Mouse (Mus musculus): ENCODE measurements around the gene Olfr90.
A peak's percentile ranks its signal among the peaks of the same experiment; 100 is the strongest.

Olfr90 gene

DNA sequence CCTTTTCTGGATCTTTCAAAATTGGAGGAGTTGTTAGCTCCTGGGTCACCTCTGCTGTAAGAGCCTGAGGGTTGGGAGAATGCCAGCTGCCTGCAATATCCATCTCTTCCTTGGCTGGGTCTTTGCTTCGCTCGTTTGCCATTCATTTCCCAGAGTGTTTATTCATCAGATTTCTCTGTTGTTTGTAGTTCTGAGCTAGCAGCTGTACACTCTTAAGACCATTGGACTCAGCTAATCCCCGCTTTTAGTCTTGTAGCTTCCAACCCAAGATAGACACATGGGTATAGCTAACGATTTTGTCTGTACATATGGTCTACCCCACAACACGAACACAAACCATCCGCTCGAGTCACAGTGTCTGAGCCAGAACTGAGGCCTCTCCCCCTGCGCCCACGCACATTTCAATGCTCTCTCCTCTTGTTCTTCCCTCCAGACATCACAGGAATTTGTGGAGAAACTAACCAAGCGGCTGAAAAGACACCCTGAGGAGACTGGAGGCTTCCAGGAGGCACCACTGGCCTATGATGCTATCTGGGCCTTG lies 26.1 kb downstream of the Olfr90 start:
- no peak for DNase-seq (ENCODE audit: extremely low read depth, low read depth, low spot score)

DNA sequence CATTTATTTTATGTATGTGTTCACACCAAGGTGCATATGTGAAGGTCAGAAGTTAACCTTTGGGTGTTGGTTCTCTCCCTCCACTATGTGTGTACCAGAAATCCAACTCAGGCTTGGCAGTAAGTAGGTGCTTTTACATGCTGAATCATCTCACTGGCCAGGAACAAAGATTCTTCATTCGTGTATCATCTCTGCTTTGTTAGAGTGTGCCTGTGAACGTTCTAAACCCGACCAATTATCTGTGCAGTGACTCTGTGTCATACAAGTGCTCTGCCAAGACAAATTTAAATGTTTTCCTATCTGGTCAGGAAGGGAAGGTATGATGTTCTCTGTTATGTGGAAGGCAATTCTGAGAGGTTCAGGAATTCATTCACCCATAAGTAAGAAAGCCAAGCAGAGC lies 26.9 kb downstream of the Olfr90 start:
- no peak for DNase-seq (ENCODE audit: extremely low read depth, low read depth, low spot score)

DNA sequence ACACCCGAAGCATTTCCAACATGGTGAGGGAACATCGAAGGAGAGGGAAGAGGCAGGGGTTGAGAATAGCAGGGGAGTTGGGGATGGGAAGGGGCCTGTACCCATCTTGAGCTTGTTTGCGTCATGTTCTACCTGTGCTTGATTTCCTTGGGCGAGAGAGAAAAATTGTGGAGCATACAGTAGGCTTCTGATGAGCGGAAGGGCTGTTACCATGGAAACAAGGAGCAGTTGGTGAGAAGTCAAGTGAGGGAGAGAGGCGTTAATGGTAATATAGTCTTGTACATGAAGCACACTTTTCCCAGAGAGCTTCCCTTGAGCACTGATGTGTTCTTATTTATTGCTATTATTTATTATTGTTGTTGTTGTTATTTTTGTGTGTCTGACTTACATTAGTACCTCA lies 31.3 kb downstream of the Olfr90 start:
- no peak for DNase-seq (ENCODE audit: extremely low read depth, low read depth, low spot score)

DNA sequence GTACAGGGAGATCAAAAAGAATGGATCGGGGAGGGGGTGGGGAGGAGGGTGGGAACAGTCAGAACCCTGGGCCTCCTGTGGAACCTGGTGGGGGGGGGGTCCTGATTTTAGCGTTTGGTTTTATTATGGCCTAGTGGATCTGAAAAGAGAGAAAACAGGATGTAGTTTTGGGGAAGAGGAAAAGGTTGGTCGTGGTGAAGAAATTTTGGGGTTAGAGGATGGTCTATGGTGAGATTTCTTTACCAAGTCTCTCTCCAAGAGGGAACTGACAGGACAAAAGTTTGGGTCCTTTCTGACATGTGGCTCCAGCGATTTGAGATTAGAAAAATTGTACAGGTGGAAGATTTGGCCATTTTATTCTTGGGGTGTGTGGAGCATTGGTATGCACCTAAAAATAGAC lies 36.6 kb downstream of the Olfr90 start:
- DNase-seq (ENCODE audit: extremely low read depth, low read depth, low spot score) = no peak

DNA sequence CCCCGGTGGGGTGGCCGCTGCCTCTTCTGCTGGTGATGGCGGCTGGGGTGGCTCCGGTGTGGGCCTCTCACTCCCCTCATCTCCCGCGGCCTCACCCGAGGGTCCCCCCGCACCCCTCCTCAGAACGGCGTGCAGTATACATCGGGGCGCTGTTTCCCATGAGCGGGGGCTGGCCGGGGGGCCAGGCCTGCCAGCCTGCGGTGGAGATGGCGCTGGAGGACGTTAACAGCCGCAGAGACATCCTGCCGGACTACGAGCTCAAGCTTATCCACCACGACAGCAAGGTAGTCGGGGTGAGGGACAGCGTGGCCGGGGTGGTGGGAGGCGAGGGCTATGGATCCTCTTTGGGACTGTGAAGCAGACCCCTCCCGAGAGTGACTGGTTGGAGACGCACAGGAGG lies 37.4 kb downstream of the Olfr90 start:
- no peak for DNase-seq (ENCODE audit: extremely low read depth, low read depth, low spot score)

DNA sequence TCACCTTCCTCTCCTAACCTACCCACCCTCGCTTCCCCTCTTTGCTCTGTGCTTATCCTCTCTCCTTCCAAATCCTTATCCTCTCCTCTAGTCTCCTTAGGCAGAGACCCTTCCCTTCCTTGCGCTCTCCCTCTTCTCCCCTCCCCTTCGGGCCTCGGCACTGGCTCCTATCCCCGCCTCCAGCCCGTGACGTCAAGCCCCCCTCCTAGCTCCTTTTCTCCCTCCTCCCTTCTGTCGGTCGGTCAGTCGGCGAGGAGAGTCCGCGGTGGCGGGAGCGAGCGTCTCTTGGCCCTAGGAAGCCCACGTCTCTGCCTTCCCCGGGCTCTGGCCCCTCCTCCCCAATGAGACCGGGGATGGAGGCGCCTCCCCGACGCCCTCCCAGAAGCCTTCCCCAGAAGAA lies 37.9 kb downstream of the Olfr90 start:
- no peak for DNase-seq (ENCODE audit: extremely low read depth, low read depth, low spot score)

DNA sequence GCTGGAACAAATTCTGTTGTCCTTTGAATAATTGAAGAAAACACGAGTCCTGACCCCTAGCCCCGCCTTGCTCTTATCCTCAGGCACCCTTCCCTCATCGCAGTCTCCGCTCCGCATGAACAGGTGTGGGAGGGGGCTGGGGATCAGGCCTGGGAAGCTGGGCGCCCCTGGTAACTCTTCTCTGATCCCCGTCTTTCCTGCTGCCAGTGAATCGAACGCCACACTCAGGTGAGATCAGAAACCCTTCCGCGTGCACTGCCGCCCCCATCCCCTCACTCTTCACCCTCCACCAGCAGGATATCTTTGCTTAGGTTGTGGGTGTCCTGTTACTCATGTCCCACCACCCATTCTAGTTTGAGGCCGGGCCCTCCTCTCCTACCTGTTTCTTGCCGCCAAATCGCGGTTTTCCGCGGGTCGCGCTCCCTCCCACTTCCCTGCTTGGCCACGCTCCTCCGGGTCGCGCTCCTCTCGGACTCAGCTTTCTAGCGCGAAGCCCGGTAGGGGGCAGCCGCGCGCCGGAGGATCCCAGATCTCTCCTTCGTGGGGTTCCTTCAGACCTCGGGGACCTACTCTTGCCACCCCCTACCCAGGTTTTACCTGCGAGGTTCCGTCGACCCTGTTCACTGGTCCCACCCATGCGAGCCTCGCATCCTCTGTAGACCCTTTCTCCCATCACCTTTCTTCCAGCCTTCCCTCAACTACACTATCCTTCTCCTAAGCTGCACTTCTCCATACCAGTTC lies 38.6 kb downstream of the Olfr90 start:
- DNase-seq (ENCODE audit: extremely low read depth, low read depth, low spot score) = no peak

DNA sequence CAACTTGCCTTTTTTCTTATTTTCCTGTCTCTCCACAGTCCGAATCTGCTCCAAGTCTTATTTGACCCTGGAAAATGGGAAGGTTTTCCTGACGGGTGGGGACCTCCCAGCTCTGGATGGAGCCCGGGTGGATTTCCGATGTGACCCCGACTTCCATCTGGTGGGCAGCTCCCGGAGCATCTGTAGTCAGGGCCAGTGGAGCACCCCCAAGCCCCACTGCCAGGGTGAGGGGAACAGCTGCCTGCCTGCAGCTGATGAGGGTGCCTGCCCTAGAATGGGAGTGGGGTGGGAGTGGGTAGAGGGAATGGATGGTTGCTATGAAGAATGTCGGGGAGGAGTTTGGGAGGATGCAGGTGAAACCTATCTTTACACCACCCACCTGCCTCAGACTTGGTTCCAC lies 39.9 kb downstream of the Olfr90 start:
- no peak for DNase-seq (ENCODE audit: extremely low read depth, low read depth, low spot score)

DNA sequence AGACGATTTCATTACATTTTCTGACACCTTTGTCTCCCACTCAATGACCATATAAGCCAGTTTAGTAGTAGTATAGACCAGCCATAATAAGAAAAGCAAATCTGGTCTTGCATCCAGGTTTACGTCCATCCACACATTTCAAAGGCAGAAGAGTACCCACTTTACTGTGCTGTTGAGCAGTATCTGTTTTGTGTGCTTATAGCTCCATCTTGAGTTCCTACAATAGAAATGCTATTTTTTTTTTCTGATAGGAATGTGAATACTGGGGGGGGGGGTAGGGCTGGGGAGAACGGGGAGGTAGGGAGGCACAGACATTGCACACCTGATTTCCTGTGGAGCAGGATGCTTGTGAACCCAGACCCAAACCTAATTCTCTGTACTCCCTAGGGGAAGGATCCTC lies 40.3 kb downstream of the Olfr90 start:
- no peak for DNase-seq (ENCODE audit: extremely low read depth, low read depth, low spot score)

DNA sequence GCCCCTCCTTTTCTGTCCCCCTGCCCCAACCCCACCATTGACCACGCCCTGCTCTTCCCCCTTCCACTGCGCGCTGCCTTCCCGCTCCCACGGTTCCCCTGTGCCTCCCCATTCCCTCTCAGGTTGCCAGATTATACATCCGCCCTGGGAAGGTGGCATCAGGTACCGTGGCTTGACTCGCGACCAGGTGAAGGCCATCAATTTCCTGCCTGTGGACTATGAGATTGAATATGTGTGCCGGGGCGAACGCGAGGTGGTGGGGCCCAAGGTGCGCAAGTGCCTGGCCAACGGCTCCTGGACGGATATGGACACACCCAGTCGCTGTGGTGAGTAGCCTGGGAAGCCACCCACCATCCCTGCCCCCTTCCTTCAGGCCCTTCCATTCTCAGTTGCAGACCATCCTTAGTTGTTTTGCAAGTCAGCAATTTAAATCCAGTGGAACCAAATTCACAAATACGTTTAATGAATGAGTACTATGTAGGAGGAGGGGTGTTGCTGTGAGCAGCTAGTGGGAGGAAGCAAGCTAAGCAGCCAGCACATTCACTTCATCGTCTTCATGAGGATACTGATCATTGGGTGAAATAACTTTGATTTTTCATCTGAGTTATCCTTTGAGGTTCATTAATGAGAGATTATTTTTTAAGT lies 40.8 kb downstream of the Olfr90 start:
- no peak for DNase-seq (ENCODE audit: extremely low read depth, low read depth, low spot score)

DNA sequence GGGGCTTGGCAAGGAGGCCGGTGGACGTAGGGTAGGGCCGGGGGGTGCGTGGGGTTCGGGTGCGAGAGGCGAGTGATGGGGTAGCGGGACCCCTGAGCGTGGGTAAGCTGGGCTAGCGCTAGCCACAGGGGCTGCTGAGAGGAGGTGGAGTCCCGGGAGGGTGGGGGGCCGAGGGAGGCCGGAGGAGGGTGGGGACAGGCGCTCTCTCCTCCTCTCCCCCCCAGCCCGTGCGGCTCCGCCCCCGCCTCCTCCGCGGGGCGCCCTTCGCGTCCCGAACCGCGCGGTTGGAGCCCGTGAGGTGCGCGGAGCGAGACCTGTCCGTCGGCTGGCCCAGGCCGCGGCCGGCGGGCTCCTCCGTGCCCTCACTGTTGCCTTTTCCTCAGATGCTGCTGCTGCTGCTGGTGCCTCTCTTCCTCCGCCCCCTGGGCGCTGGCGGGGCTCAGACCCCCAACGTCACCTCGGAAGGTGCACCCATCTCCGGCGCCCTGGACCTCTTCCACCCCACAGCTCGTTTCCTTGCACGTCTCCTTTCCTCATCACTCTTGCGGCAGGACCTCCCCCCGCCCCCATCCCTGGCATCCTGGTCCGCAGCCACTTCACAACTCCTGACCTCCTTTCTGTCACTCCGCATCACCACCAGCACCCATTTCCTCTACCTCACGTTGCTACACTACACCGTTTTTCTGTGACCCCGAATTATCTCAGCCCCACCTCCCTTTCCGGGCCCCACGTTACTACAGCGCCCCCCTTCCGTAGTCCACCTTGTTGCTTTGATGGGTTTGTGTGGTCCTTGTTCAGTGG lies 41.8 kb downstream of the Olfr90 start:
- DNase-seq (ENCODE audit: extremely low read depth, low read depth, low spot score) = no peak

DNA sequence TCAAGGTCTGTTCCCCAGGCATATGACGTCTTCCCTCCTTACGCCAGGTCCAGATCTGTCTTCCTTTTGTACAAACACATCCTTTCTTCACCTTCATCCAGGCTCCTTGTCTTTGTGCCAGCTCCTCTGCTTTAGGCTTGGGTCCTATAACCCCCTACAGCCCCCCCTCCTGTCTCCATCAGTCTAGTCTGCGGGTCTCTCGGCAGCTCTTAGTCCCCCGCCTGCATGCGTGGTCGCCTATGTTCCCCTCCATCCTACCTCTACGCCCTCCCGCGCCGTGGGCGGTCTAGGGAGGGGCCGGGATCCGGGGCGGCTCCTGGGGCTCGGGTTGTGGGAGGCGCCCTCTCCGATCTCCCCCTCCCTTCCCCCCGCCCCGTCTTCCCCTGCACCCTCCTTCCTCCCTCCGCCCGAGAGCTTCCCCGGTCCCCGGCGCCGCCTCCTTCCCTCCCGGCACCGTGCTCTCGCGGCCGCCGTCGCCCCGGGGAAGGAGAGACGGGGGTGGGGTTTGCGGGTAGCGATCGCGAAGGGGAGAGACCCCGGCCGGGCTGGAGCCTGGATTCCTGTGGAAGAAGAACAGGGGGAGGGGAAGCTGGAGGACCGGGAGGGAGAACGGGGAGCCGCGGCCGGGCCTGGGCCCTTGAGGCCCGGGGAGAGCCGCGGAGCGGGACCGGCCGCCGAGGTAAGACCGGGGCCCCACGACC lies 42.5 kb downstream of the Olfr90 start, which contains the start of gene Gabbr1:
Gene Gabbr1 (plus strand): TSS at position 356 of the 701 bp plus-strand sequence.
- no peak for DNase-seq (ENCODE audit: extremely low read depth, low read depth, low spot score)

DNA sequence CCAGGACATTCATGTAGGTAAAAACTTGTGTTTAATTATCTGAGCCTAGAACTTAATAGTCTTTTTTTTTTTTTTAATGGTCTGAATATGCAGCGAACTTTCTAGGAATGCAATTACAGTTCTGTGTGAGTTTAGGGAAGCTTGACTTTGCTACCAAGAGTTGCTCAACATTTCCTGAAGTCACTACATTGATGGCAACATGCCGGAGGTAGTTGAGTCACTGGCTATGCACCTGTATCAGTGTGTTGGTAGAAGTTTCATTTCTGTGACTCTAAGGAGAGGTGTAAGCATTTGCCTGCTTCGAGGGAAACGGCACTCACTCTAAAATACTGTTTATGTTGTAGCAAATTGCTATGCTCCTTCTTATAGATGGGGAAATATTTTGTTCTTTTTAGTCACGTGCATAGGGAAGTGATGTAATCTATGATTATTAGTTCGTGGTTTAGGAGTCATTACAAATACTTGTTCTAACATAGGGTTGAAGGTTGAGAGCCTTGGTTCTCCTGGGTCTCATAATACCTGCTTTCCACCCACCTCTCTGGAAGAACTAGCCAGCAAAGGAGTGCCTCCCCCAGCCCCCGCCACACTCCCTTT lies 43.6 kb downstream of the Olfr90 start:
- DNase-seq (ENCODE audit: extremely low read depth, low read depth, low spot score) = peak; percentile 11

DNA sequence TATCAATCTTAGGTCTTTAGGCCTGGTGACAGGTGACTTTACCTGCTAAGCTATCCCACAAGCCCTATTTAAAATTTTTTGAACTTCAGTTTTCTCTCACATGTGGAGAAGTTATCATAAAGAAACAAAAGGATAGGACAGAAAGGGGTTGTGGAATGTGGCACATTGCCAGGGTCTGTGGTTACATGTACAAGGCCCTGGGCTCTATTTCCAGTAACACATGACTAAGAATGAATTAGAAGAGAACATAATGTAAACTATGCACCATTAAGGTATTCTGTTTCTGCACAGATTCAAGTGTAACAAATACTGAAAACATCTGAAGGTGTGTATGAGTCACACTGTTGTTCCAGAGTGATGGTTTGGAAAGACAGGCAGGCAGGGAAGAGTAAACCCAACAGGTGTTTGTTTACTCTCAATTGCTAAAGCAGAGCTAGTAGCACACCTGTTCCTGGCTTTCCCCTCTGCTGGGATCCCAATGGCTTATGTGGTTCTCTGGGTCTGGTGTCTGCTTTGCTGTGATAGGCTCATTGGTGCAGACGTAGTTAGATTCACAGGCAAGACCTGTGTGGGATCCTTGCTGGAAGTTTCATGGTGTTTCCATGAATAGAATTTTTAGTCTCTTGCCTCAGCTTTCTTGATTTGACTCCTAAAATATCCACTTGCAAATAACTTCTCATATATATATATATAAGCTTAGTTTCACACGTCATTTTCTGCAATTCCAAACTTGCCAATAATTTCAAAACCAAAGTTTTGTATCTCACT lies 49.0 kb downstream of the Olfr90 start:
- DNase-seq (ENCODE audit: extremely low read depth, low read depth, low spot score) = no peak
